Mouse (Mus musculus) ES-Bruce4 (cell line): ENCODE measurements around the gene Pard3. TPM values are rescaled to one million over a fixed set of nuclear protein-coding genes. Genes with fewer than 3 reads are reported as not detected.

Source experiments
- H3K27ac ChIP-seq: 2 replicates; pipeline ENCODE4 v1.5.1; 2012; ENCODE audit warnings: low read length, inconsistent platforms; ENCODE audit not compliant: insufficient read depth
- H3K27me3 ChIP-seq: 2 replicates; pipeline ENCODE4 v1.6.1; 2012; ENCODE audit warnings: mild to moderate bottlenecking, low read length, inconsistent platforms; ENCODE audit not compliant: control insufficient read depth, poor library complexity, insufficient read depth, severe bottlenecking
- H3K36me3 ChIP-seq: 2 replicates; pipeline ENCODE4 v1.6.1; 2012; ENCODE audit warnings: inconsistent platforms, mild to moderate bottlenecking, low read length, moderate library complexity; ENCODE audit not compliant: control insufficient read depth, poor library complexity, insufficient read depth, severe bottlenecking
- H3K4me1 ChIP-seq: one replicate; pipeline ENCODE4 v1.8.1; 2011; ENCODE audit warnings: low read length; ENCODE audit not compliant: control insufficient read depth, insufficient read depth
- H3K4me3 ChIP-seq: 2 replicates; pipeline ENCODE4 v1.5.1; 2011; ENCODE audit warnings: low read depth, mild to moderate bottlenecking, low read length
- H3K9ac ChIP-seq: 2 replicates; pipeline ENCODE4 v1.6.1; 2012; ENCODE audit warnings: low read depth, mild to moderate bottlenecking, inconsistent platforms; ENCODE audit not compliant: poor library complexity, severe bottlenecking
- H3K9me3 ChIP-seq: replicated peaks from 2 replicates; pipeline ENCODE4 v1.6.1; 2012; ENCODE audit warnings: mild to moderate bottlenecking, low read length, inconsistent platforms; ENCODE audit not compliant: control insufficient read depth, poor library complexity, insufficient read depth, severe bottlenecking
- CTCF ChIP-seq: IDR thresholded peaks from one replicate; pipeline ENCODE4 v1.8.1; 2011; ENCODE audit warnings: low read depth, low read length
- EP300 ChIP-seq: IDR thresholded peaks from 2 replicates; pipeline ENCODE4 v1.6.1; 2011; ENCODE audit warnings: low read depth, low read length; ENCODE audit not compliant: insufficient read depth
- POLR2A ChIP-seq: IDR thresholded peaks from one replicate; pipeline ENCODE4 v1.8.1; 2011; ENCODE audit warnings: low read length; ENCODE audit not compliant: insufficient read depth
- polyA plus RNA-seq: library from polyadenylated mRNA; stranded (reverse); fragments of >200 nt; gene quantifications from 2 replicates; pipeline ENCODE4 v1.2.4, GENCODE M21; 2011; ENCODE audit warnings: low read depth; ENCODE audit not compliant: missing spikeins, insufficient read depth, insufficient read length

Pard3 gene
- polyA plus RNA-seq, 1 experiment: 38.0 TPM

GRCm38 (mm10) chr8:127371326-127371949, 307.7 kb downstream of the Pard3 start:
- Histone ChIP-seq H3K27me3 (no peaks in the 10 kb centered on the region), H3K4me3 (no peak overlapping the region), H3K36me3 (peaks cover 2% of the 10 kb centered on the region; the same call in 1 of the 2 replicates), H3K4me1 (no peaks in the 10 kb centered on the region), H3K9ac (no peak overlapping the region), H3K27ac (no peak overlapping the region), H3K9me3 (no peaks in the 10 kb centered on the region)
- TF ChIP-seq POLR2A: no peak
- TF ChIP-seq EP300: no peak
- TF ChIP-seq CTCF: no peak

- Histone ChIP-seq H3K4me1 (no peaks in the 10 kb centered on the region), H3K27ac (no peak overlapping the region), H3K9ac (no peak overlapping the region), H3K27me3 (no peaks in the 10 kb centered on the region), H3K4me3 (no peak overlapping the region), H3K36me3 (no peaks in the 10 kb centered on the region; the same call in none of the 2 replicates), H3K9me3 (no peaks in the 10 kb centered on the region)
- TF ChIP-seq EP300 (no peak), CTCF (no peak), POLR2A (no peak)
These were observed 314.1 kb downstream of the Pard3 start for GRCm38 (mm10) chr8:127377775-127378174.

- Histone ChIP-seq H3K27me3 (no peaks in the 10 kb centered on the region), H3K27ac (no peak overlapping the region)
- no peak for TF ChIP-seq EP300
- TF ChIP-seq POLR2A: no peak
- TF ChIP-seq CTCF: no peak
These were observed 315.5 kb downstream of the Pard3 start for GRCm38 (mm10) chr8:127378994-127379858.

GRCm38 (mm10) chr8:127381259-127381658, 317.6 kb downstream of the Pard3 start:
- no peak for TF ChIP-seq POLR2A
- TF ChIP-seq EP300: no peak
- no peak for TF ChIP-seq CTCF
- no peaks in the 10 kb centered on the region for H3K27me3 ChIP-seq
- H3K9me3 ChIP-seq: peaks cover 6% of the 10 kb centered on the region
- peaks cover 5% of the 10 kb centered on the region for H3K36me3 ChIP-seq
- H3K27ac ChIP-seq: no peak overlapping the region
- H3K4me3 ChIP-seq: no peak overlapping the region
- H3K9ac ChIP-seq: no peak overlapping the region
- no peaks in the 10 kb centered on the region for H3K4me1 ChIP-seq

More at GRCm38 (mm10) chr8:127378994-127379858, 315.5 kb downstream of the Pard3 start:
- H3K4me3 ChIP-seq: no peak overlapping the region
- no peaks in the 10 kb centered on the region for H3K4me1 ChIP-seq
- H3K9me3 ChIP-seq: peaks cover 6% of the 10 kb centered on the region
- peaks cover 5% of the 10 kb centered on the region for H3K36me3 ChIP-seq
- H3K9ac ChIP-seq: no peak overlapping the region

- Histone ChIP-seq H3K27ac (no peak overlapping the region), H3K4me3 (no peak overlapping the region), H3K4me1 (peaks cover 3% of the 10 kb centered on the region), H3K27me3 (no peaks in the 10 kb centered on the region), H3K36me3 (peaks cover 7% of the 10 kb centered on the region), H3K9me3 (no peaks in the 10 kb centered on the region; the same call in none of the 2 replicates), H3K9ac (no peak overlapping the region)
- TF ChIP-seq POLR2A (no peak), CTCF (no peak)
These were observed 329.0 kb downstream of the Pard3 start for GRCm38 (mm10) chr8:127392700-127393099.

GRCm38 (mm10) chr8:127395488-127395887, 331.8 kb downstream of the Pard3 start:
- H3K36me3 ChIP-seq: peaks cover 3% of the 10 kb centered on the region; the same call in 1 of the 2 replicates
- H3K9me3 ChIP-seq: no peaks in the 10 kb centered on the region
- H3K4me3 ChIP-seq: no peak overlapping the region
- H3K4me1 ChIP-seq: peaks cover 3% of the 10 kb centered on the region
- no peak overlapping the region for H3K27ac ChIP-seq
- H3K9ac ChIP-seq: no peak overlapping the region
- H3K27me3 ChIP-seq: no peaks in the 10 kb centered on the region
- TF ChIP-seq POLR2A: no peak
- TF ChIP-seq CTCF: no peak
- TF ChIP-seq EP300: no peak
